Mouse (Mus musculus) retina, postnatal 1 day (tissue): ENCODE results near the gene Scamp4.
"Not testable (repeated sequence)": the region's sequence is repeated elsewhere in the genome, so short reads cannot be mapped to it uniquely, and the experiment has no call there.

ENCODE experiments used
- DNase-seq: peaks from one replicate; pipeline ENCODE4 v3.0.0-alpha.2; 2012

The Scamp4 gene

GRCm38 (mm10) chr10:80578911-80579310, 23.8 kb upstream of the Scamp4 start:
- peak; percentile 88 for DNase-seq

- no peak for DNase-seq
These were observed 19.6 kb upstream of the Scamp4 start for GRCm38 (mm10) chr10:80583047-80583446.

- DNase-seq: no peak
These were observed 18.6 kb upstream of the Scamp4 start for GRCm38 (mm10) chr10:80584045-80584488.

GRCm38 (mm10) chr10:80584642-80585552, 17.8 kb upstream of the Scamp4 start:
- DNase-seq: no peak

- no peak for DNase-seq
These were observed 17.1 kb upstream of the Scamp4 start for GRCm38 (mm10) chr10:80585581-80585980.

GRCm38 (mm10) chr10:80586407-80587304, 16.0 kb upstream of the Scamp4 start:
- no peak for DNase-seq

GRCm38 (mm10) chr10:80587305-80587657, 15.4 kb upstream of the Scamp4 start:
- DNase-seq: peak; percentile 56

GRCm38 (mm10) chr10:80589127-80589878, 13.4 kb upstream of the Scamp4 start:
- peak; percentile 76 for DNase-seq

GRCm38 (mm10) chr10:80589879-80590854, 12.5 kb upstream of the Scamp4 start, which contains the start of gene Abhd17a:
Gene Abhd17a (minus strand): TSS chr10:80590341.
- DNase-seq: peak; percentile 99

- DNase-seq: peak; percentile 32
These were observed 6.4 kb upstream of the Scamp4 start for GRCm38 (mm10) chr10:80596318-80596717.

GRCm38 (mm10) chr10:80603364-80603763, 692 bp downstream of the Scamp4 start:
- no peak for DNase-seq

GRCm38 (mm10) chr10:80604001-80604509, 1.4 kb downstream of the Scamp4 start:
- DNase-seq: no peak

- no peak for DNase-seq
These were observed 2.3 kb downstream of the Scamp4 start for GRCm38 (mm10) chr10:80604988-80605387.

- DNase-seq: not testable (repeated sequence)
These were observed 3.0 kb downstream of the Scamp4 start, which contains the start of gene Gm49322 for GRCm38 (mm10) chr10:80605721-80606120. Gene Gm49322 (plus strand): TSS chr10:80606021.

- no peak for DNase-seq
These were observed 3.6 kb downstream of the Scamp4 start for GRCm38 (mm10) chr10:80606306-80606705.

- no peak for DNase-seq
These were observed 4.2 kb downstream of the Scamp4 start for GRCm38 (mm10) chr10:80606737-80607350.

GRCm38 (mm10) chr10:80608435-80608834, 5.8 kb downstream of the Scamp4 start:
- DNase-seq: no peak

- DNase-seq: no peak
These were observed 6.7 kb downstream of the Scamp4 start for GRCm38 (mm10) chr10:80609269-80609924.

GRCm38 (mm10) chr10:80610116-80610785, 7.6 kb downstream of the Scamp4 start:
- DNase-seq: no peak
